Mouse (Mus musculus): ENCODE measurements at regions not wholly inside any gene's neighbourhood (a gene's known extent, or its start where the extent isn't known, plus 50 kb on each side); places are given as distances from the start of the nearest gene placed in this dataset.
"Not testable (repeated sequence)": the region's sequence is repeated elsewhere in the genome, so short reads cannot be mapped to it uniquely, and the experiment has no call there.

DNA sequence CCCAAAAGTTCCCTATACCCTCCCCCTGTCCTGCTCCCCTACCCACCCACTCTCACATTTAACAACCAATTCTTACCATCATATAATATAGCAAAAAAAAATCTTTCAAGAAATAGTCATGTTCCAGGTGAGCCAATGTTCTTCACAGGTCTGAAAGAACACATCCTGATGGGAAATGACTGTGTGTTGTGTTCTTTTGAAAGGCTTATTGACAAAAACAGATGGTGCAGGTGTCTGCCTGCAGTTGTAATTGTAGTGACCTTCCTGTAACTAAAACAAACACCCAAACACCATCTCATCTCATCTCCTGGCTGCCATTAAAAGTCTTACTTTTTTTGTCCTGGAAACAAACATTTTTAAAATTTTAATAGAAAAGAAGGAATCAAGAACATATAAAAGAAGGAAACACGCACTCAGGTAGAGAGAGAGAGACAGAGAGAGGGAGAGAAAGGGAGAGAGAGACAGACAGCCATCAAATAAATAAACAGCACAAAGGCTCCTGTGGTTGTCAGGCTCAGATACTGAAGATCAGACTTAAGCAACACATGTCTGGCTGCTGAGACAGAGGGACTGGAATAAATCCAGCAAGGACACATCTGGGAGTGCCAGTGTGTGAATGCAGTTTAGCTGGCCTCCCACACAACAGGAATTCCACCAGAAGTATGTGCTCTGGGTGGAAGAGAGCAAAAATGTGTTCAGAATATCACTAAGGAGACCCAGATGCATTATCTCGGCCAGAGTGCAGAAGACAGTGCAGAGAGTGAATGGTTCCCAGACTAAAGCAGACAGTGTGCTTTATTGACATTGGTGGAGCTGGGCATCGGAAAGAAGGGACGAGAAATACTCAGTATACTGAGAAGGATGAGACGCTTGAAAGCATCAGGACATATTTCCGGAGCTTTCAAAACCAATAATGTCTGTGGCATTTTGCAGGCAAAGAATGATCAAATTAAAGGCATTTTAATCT is 513.5 kb upstream of the Klf6 start:
- DNase-seq = no peak
- intact Hi-C loops (cut with DNase I) = no loop called here

DNA sequence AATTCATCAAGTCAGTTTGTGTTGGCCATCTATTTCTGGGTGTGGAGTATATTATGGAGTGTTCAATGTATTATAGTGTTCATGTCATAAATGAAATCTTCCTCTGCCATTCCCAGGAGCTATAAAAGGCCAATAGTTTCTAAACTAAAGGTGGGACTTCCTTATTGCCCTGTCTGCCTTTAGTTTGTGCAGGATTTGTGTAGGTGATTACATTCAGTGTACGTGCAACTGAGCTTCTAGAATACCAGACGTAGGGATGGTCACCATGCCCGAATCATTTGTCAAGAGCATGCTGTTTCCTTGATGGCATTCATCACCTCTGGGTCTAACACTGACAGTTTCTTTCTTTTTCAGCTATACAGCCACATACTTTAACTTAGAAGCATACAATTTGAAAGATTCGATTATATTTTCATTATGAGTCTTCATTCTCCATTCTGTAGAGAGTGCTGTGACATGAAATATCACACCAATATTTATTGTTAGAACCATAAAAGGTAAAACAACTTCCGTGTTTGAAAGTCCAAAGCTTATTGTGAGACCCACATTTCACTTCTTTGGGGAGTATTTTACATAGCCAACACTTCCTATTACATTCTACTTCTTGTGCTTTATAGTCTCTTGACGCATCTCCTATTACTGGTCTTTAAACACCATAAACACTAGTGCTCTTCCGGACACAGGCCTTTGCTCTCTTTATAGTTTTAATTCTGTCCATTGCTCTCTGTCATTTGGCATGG is 494.1 kb upstream of the Klf6 start:
- intact Hi-C loops (cut with DNase I) = no loop called here
- DNase-seq = no peak

DNA sequence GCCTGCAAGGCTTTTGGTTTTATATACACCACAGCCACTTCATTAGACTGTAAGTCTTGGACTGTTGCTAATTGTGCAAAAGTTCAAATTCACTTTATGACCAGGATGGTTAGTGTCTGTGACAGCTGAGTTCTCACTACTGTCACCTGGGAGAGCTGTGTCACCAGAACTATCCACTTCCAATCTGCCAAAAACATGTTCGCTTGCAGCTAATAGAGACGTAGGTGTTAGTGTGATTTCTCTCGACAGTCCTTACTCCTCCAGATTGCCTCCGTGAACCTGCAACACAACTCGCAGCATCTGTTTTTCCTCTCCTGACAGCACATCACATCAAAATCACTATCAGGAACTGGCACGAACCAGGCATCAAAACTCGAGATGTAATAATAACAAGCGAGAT is 491.3 kb upstream of the Klf6 start:
- no peak for DNase-seq

DNA sequence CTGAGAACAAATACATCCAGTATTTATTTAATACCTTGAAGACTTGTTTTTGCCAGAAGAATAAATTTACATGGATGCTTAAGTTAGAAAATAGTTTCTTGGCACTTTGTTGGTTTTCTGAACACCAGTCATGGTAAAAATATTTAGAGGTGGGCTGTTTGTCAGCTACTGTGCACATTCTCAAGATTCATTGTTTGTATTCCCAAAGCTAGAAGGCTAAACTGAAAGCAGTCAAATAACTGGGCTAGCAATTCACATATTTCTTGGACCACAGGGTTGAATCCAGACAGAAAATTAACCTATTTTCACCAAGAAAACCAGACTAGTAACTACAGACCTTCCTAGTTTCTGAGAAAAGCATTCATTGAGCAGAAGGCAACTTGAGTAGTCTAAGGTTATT is 488.1 kb upstream of the Klf6 start:
- intact Hi-C loops (cut with DNase I) = no loop called here
- DNase-seq = no peak

More for the DNA sequence above, 491.3 kb upstream of the Klf6 start:
- intact Hi-C loops (cut with DNase I) = no loop called here

DNA sequence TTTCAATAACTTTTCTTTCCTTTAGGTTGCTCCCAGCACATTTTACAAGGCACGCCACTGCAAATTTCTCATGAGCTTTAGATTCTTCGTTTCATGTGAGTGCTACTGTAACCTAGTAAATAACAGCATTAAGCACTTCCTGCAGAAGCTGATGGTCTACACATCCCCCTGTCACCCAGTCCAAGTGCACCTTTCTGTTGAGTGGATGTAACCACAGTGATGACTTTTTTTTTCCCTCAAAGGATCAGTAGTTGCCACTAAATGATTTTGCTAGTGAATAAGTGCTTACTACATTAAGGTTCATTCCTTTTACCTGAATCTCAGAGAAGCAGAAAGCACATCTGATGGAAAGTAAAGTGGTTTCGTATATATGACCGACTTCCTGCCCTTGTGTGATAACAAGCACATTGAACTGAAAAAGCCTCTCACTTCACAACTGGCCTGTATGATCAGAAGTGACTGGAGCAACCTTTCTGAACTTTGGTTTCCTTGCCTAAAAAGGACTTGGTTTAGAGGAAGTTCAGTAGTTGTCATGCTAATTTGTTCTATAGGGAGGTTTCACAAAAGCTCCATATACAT is 453.0 kb upstream of the Klf6 start:
- intact Hi-C loops (cut with DNase I) = no loop called here
- no peak for DNase-seq

DNA sequence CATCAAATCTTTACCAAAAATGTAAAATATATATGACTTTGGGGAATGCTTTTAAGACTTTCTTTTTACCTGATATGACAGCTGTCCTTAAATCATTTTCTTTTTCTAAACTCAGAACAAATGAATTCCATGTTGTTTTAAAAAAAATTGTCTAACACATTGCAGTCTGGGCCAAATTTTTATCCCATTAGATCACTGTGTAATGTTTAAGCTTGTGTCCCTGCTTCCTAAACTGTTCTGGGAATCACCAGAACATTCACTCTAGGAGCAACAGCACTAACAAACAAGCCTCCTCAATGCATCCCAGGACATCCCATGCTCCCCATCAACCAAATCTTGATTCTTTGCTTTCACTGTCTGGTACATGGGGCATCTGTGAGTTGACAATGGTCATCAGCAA is 449.2 kb upstream of the Klf6 start:
- intact Hi-C loops (cut with DNase I) = no loop called here

DNA sequence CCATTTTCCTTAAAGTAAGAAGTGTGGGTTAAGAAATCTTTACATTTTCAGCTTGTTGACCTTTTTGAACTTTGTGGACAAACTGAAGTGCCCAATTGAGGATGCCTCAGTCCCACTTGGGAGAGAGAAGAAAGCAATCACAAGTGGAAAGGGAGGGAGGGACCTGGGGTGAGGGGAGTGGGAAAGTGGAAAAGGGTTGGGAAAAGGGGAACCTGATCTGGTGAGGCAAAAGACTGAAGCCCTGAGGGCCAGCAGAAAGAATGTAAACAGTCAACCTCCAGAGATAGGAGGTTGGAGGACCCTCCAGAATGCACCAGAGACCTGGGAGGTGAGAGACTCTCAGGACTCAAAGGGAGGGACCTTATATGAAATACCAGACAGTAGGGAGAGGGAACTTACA is 448.3 kb upstream of the Klf6 start:
- DNase-seq; intact Hi-C loops (cut with DNase I): not testable (repeated sequence)

More for the DNA sequence above, 449.2 kb upstream of the Klf6 start:
- DNase-seq = no peak

DNA sequence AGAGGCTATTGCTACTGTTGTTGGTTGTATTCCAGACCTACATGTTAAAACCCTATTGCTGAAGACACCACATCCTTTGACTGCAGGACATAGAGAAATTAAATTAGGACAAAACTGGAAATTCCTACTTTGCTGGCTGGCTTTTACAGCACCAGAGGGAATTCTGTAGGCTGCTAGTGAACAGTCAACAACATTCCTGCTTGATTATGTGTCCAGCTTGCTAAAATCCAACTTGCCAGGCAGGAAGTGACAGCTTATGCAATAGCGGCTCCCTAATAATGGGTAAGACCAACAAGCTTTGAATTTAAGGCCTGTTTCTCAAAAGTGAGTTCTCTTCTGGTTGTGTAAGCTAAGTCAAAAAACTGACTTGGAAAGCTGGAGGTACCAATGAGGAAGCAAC is 437.2 kb upstream of the Klf6 start:
- intact Hi-C loops (cut with DNase I) = no loop called here
- DNase-seq = no peak

DNA sequence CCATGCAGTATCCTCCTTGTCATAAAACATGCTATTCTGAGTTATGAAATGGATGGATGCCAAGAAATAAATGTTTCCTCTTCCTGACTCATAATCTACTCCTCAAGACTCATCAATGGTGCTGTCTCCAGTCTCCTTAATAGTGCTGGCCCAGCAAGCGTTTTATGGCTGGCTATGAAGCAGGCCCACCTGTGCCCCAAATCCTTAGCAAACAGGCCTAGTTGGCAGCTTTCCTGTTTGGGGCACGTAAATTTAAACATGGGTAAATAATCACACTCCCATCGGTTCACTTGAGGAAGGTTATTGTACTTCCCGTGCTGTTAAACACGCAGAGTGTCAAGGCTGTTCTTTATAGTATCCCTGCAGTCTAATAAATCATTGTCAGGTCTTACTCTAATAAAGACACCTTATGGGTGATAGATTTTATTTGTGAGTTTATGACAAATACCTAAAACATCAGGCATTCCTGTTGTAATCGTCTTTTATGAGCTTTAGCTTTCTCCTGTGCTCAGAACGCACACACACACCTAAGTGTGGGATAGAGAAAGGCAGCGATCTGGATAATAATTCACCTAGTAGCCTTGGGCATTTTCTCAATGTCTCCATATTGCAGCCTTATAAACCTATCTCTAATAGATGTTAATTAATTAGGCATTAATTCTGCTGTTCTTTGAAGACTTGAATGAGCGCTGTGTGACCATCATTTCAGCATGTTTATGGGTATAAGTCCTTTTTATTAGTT is 435.6 kb upstream of the Klf6 start:
- DNase-seq = no peak
- intact Hi-C loops (cut with DNase I) = no loop called here

DNA sequence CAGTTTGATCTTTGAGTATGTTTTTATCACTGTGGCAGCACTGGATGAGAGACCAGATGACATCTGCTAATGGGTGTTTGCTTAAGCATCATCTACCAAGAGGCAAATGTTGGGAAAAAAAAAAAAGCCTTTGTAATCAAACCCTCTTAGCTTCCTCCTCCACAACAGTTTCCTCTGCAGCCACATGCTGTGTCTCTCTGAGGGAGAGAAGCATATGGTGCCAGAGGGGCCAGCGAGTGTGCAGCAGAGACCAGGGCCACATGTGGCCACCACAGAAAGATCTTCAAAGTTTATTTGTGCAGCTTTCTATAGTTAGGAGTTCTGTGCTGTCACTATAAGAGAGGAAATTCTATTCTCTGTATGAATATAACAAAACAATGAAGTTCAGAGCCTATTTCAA is 427.6 kb upstream of the Klf6 start:
- peak; percentile 1 for DNase-seq
- intact Hi-C loops (cut with DNase I) = no loop called here

DNA sequence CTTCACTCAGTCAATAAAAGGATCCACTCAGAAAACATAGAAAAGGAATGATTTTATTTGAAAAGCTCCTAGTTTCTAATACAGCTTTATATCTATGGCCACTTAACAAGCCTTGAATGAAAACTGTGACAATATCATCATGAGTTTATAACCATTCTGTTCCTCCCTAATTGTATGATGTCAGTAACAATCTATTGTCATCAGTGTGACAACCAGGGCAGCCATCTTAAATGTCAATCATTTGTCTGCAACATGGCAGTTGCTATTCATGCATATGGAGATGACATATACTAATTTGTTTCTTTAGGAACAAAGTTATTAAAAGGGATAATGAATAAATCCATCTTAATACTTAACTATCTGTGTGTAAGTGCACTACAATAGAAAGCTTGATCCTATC is 426.2 kb upstream of the Klf6 start:
- intact Hi-C loops (cut with DNase I) = no loop called here
- no peak for DNase-seq

DNA sequence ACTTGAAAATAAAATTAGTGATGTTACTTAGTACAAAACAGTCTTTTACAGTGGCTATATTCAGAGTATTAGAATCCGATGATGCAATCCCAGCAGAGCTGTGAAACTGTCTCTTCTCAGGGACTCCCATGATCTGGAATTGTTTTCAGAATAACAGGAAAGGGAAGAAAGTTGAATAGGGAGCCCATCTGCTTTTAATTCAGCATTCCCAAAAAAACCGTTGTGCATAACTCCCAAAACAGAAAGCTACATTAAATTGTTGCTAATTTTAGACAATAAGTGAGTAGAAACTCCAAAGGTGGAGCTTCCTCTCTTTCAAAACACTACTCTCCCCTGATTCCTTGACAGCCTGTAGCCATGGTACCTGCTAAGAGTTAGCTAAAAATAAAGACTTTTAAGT is 425.1 kb upstream of the Klf6 start:
- no peak for DNase-seq
- intact Hi-C loops (cut with DNase I) = no loop called here

DNA sequence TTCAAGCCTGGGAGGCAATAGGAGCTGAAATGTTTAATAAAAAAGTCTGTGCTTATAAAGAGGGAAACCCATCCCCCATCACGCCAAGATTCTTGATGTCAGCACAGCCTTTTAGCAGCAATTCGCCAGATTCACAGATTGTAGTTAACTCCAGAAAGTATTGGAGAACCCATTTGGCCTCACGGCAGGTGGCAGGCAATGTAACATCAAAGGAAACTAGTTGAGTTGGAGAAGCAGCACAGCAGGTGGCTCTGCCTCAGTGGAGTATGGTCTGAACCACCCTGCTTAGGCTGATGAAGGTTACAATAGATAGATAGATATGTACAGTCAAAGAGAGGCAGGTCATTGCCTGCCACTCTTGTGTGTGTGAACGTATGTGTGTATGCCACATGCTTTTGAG is 420.8 kb upstream of the Klf6 start:
- no peak for DNase-seq
- intact Hi-C loops (cut with DNase I) = no loop called here

DNA sequence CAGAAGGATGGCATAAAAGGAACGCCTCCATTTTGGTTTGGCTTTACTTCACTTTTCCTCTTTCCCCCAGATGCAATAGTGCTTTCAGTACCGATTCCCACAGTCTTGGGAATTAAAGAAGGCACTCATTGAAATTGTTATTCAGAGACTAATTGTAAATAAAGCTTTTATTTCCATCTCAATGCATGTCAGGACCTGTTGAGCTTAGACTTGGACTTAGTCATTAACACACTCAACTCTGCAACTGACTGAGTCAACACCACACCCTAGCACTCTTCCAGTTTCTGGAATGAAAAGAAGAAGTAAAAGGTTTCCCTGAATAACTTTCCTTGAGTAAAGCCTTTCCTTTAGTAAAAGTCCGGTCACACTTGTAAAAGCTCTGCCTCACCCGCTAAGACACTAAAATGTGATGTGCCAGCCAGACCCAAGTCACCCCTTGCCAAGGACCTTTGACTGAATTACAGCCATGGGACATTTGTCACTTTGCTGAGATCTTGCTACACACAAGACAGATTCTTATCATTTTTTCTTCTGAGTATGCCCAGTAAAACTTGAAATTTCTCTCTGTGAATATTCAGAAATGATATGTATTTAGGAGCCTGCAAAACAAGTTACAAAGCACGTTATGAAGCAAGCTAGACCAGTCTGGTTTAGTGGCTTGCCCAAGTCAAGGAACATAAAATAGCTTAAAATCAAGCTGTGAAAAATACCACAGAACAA is 416.4 kb upstream of the Klf6 start:
- no peak for DNase-seq
- intact Hi-C loops (cut with DNase I) = no loop called here

DNA sequence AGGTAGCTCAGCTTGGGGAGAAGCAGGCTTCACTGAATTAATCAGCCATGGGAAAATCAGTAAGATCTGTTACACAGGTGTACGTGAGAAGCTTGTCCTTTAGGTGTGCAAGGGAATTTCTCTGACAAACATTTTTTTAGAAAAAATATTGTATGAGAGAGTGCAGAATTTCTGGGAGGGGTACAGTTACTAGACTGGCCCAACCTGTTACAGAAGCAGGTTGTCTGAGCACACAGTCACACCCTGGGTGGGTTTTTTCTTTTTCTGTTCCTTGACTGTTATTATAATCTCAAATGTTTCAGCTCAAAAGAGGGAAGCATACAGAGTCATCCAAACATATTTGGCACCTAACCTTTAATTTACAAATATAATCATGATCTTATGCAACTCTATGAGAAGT is 412.7 kb upstream of the Klf6 start:
- intact Hi-C loops (cut with DNase I) = no loop called here
- no peak for DNase-seq

DNA sequence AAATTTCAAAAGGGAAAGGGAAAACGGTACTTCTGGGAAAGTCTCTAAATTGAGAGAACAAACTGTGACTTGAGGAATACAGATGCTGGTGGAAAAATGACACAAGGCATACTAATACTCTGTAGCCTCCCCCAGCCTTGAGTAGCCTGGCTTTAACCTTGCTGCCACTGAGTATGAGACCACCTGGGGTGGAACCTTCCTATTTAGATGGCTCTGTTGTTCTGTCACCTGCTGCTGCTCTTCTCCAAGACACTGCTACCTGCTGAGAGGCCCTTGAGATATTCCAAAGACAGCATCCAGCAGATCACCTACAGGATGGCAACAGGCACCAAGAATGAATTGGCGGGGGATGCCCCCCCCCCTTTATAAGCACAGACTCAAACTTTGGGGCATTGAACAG is 380.5 kb upstream of the Klf6 start:
- intact Hi-C loops (cut with DNase I) = no loop called here

DNA sequence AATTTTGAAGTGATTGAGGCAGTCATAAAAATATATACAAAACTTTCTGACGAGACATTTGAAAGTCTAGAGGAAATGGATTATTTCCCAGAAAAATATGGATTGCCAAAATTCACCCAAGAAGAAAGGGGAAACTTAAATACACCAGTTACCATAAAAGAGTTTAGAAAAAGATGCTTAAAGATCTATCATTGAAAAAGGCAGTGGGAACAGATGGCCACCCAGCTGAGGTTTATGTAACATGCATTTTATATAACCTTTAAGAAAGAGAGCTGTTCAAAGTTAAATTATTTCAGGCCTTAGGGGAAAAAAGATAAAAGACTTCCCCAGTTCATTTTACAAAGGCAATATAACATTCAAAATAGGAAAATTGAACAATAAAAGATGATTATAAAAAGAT is 369.0 kb upstream of the Klf6 start:
- no peak for DNase-seq
- intact Hi-C loops (cut with DNase I) = loop anchor here (10.0 kb wide), 1 partner anchor 373 kb away; the partner anchor contains the start of gene Klf6

More for the DNA sequence above, 380.5 kb upstream of the Klf6 start:
- DNase-seq = no peak

DNA sequence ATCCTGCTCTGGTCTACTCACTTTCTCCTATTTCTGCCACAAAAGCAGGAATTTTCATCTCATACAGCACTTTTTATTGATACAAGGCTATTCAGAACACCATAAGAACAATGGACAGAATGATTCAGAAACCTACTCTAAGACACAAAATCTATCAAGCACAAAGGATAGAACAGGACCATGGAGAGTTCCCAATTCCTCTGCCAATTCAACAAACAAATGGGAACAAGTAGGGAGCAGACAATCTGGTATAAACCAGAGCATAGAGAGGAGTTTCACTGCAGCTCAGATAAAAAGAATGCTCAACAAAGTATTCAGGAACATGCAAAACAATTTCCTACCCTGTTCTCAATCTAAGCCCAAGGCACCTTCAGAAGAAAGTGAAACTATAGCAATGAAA is 363.7 kb upstream of the Klf6 start:
- DNase-seq = no peak
- intact Hi-C loops (cut with DNase I) = loop anchor here (10.0 kb wide), 1 partner anchor 367 kb away; the partner anchor contains the start of gene Klf6

DNA sequence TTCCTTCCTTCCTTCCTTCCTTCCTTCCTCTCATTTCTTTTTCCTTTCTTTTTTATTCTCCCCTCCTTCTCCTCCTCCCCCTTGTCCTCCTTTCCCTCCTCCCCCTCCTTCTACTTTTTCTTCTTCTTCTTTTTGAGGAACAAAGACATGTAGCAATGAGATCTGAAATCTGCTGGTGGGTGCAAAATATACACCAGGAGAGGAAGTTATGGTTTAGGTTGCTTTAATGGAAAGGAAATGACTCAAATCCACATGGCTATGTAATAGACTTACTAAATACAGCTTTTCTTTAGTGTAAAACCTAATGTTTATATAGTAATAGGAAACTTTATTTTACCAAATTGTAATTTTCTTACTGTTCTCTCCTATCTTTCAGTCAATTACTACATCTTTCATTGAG is 349.5 kb upstream of the Klf6 start:
- DNase-seq = no peak
- intact Hi-C loops (cut with DNase I) = no loop called here

DNA sequence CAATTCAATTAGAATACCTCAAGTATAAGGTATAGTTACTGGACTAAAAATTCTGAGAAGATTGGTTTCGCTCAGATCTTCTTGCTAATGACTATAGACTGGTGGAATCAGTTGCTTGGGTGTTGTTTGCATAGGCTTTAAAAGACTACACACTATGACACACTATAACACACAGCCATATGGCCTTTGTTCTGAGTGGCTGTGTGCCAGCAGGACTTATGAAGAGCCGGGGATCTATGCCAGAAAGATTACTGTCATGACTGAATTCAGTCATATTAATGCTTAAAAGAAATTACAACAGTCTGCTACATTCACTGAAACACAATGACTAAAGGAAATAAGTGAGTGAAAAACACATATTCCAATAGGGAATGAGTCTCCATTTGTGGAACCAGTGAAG is 345.7 kb upstream of the Klf6 start:
- DNase-seq = peak; percentile 74
- intact Hi-C loops (cut with DNase I) = no loop called here

Measured in left cerebral cortex, postnatal 4 days (tissue).